Mouse (Mus musculus): ENCODE results near the gene Srprb. TPM values are rescaled to one million over a fixed set of nuclear protein-coding genes. Genes with fewer than 3 reads are reported as not detected.

The Srprb gene
- 7.9 and 55.9 TPM in 2 replicates for polyA plus RNA-seq (2012; ENCODE audit: low replicate concordance)

GRCm38 (mm10) chr9:103201561-103202260 is at the start of gene Srprb:
Srprb (minus strand) TSS chr9:103202137.

GRCm38 (mm10) chr9:103230151-103230951 is 28.4 kb upstream of the Srprb start, which contains the start of the genes Gm20425 and Trf:
Gm20425 (minus strand) TSS chr9:103230307.
Trf (minus strand) TSS chr9:103230444.

Other genes starting within 250 kb of the Srprb start
- gene Slco2a1, start 213.4 kb downstream of the Srprb start, polyA plus RNA-seq (2012; ENCODE audit: low replicate concordance): 2.5 and 7.1 TPM in 2 replicates
- 2.5 TPM in 1 of 2 replicates, not detected in the other for gene Rab6b, start 90.3 kb downstream of the Srprb start, polyA plus RNA-seq (2012; ENCODE audit: low replicate concordance)
- not detected in 2 replicates for gene Gm20425, start 28.2 kb upstream of the Srprb start, polyA plus RNA-seq (2012; ENCODE audit: low replicate concordance)
- 16.5 and 21.2 TPM in 2 replicates for gene Trf, start 28.3 kb upstream of the Srprb start, polyA plus RNA-seq (2012; ENCODE audit: low replicate concordance)
- gene 1300017J02Rik, start 102.9 kb upstream of the Srprb start, polyA plus RNA-seq (2012; ENCODE audit: low replicate concordance): 6.4 and 8.0 TPM in 2 replicates
- 21.9 and 32.9 TPM in 2 replicates for gene Topbp1, start 103.1 kb upstream of the Srprb start, polyA plus RNA-seq (2012; ENCODE audit: low replicate concordance)
- gene Cdv3, start 163.7 kb upstream of the Srprb start, polyA plus RNA-seq (2012; ENCODE audit: low replicate concordance): 197 and 250 TPM in 2 replicates

All from leukemia stem cell, adult 10-12 weeks (primary cell).